Mouse (Mus musculus): ENCODE results near the gene Pik3r2.

The Pik3r2 gene

GRCm38 (mm10) chr8:70757523-70758307, 18.8 kb downstream of the Pik3r2 start:
- peak in 1 of 2 experiments; percentile 28 for DNase-seq (ENCODE audit: low spot score in 2 of 2)

- DNase-seq (ENCODE audit: low spot score in 2 of 2), result peak in 1 of 2 experiments; percentile 7
Measured at GRCm38 (mm10) chr8:70756476-70757040, 20.0 kb downstream of the Pik3r2 start.

GRCm38 (mm10) chr8:70755661-70756475, 20.6 kb downstream of the Pik3r2 start:
- peak in 1 of 2 experiments; percentile 7 for DNase-seq (ENCODE audit: low spot score in 2 of 2)

GRCm38 (mm10) chr8:70754871-70755660, 21.4 kb downstream of the Pik3r2 start:
- peak; percentile 63 to 71 for DNase-seq (ENCODE audit: low spot score in 2 of 2)

- DNase-seq (ENCODE audit: low spot score in 2 of 2), result peak; percentile 91 to 94
Measured at GRCm38 (mm10) chr8:70754043-70754870, 22.3 kb downstream of the Pik3r2 start, which contains the start of gene Rab3a. TSS of gene Rab3a (plus strand) at chr8:70754679.

GRCm38 (mm10) chr8:70753151-70753550, 23.4 kb downstream of the Pik3r2 start:
- DNase-seq (ENCODE audit: low spot score in 2 of 2), result peak; percentile 68 to 82

GRCm38 (mm10) chr8:70752000-70752764, 24.3 kb downstream of the Pik3r2 start:
- peak; percentile 66 to 75 for DNase-seq (ENCODE audit: low spot score in 2 of 2)

GRCm38 (mm10) chr8:70750128-70750680, 26.3 kb downstream of the Pik3r2 start:
- DNase-seq (ENCODE audit: low spot score in 2 of 2), result no peak

- no peak for DNase-seq (ENCODE audit: low spot score in 2 of 2)
Measured at GRCm38 (mm10) chr8:70749097-70749674, 27.3 kb downstream of the Pik3r2 start.

- no peak for DNase-seq (ENCODE audit: low spot score in 2 of 2)
Measured at GRCm38 (mm10) chr8:70748246-70749096, 28.0 kb downstream of the Pik3r2 start.

GRCm38 (mm10) chr8:70747211-70747890, 29.2 kb downstream of the Pik3r2 start:
- DNase-seq (ENCODE audit: low spot score in 2 of 2), result no peak

GRCm38 (mm10) chr8:70746676-70747075, 29.8 kb downstream of the Pik3r2 start:
- no peak for DNase-seq (ENCODE audit: low spot score in 2 of 2)

GRCm38 (mm10) chr8:70745691-70746220, 30.8 kb downstream of the Pik3r2 start:
- DNase-seq (ENCODE audit: low spot score in 2 of 2), result no peak

GRCm38 (mm10) chr8:70744806-70745205, 31.7 kb downstream of the Pik3r2 start:
- no peak for DNase-seq (ENCODE audit: low spot score in 2 of 2)

GRCm38 (mm10) chr8:70743656-70744590, 32.6 kb downstream of the Pik3r2 start:
- DNase-seq (ENCODE audit: low spot score in 2 of 2), result no peak

GRCm38 (mm10) chr8:70742981-70743655, 33.4 kb downstream of the Pik3r2 start:
- no peak for DNase-seq (ENCODE audit: low spot score in 2 of 2)
